Mouse (Mus musculus): ENCODE measurements at regions not wholly inside any gene's neighbourhood (a gene's known extent, or its start where the extent isn't known, plus 50 kb on each side); places are given as distances from the start of the nearest gene placed in this dataset.

DNA sequence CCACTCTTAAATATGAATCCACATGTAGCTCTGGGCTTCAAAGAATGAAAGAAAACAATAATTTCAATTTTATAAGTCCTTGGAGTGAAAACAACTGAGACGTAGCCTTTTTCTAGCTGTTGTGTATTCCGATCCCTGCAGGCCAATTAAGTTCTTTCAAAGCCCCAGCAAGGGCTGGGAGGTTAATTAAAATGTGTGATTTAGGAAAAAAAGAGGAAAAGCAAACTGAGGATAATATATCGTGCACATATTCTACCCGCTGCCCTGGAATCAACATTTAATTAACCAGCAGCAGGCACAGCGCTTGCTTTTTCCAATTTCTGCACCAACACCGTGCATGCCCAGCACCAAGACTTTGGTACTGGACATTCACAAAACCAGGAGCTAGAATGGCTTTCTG is 167.0 kb downstream of the Nectin3 start:
- DNase-seq: no peak
- intact Hi-C loops (cut with DNase I): no loop called here

GRCm38 (mm10) chr16:46299079-46299721 is 144.3 kb upstream of the Gm4737 start:
- intact Hi-C loops (cut with DNase I): no loop called here
- DNase-seq: no peak

DNA sequence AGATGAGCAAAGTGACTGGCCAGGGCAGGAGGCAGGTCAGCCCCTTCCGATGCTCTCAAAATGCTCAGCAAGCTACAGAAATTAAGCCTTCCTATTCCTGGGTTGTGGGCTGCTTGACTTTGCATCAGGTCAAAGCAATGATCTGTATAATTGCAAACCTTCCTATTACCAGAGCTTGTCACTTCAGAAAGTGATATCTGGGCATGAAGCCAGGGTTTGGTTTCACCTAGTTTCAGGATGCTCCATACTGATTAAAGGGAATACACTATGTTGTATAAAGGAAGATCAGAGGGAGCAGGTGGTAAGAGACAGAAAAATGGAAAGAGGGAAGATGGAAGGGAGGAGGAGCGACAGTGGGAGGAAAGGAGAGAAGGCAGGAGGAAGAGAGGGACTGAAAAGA is 142.3 kb upstream of the Gm4737 start:
- peak; percentile 7 for DNase-seq
- intact Hi-C loops (cut with DNase I): no loop called here

- intact Hi-C loops (cut with DNase I): no loop called here
- DNase-seq: no peak
These were observed 141.5 kb upstream of the Gm4737 start for GRCm38 (mm10) chr16:46296412-46296811.

DNA sequence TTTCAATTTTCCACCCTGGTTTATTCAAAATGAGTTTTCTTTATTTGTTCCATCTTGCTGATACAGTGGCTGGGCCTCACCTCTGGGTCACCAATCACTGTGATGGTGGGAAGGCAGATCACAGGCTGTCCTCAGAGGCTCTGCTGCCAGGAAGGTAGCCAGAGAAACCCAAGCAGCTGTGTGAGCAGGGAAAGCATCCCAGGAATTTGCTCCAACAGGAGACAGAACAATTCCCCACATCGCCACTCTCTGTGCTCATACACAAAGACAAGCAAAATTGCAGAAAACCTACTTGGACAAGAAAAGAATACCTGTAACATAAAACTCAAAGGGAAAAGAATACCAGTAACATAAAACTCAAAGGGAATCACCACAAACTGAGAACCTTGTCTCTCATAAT is 139.0 kb upstream of the Gm4737 start:
- no peak for DNase-seq
- intact Hi-C loops (cut with DNase I): no loop called here

DNA sequence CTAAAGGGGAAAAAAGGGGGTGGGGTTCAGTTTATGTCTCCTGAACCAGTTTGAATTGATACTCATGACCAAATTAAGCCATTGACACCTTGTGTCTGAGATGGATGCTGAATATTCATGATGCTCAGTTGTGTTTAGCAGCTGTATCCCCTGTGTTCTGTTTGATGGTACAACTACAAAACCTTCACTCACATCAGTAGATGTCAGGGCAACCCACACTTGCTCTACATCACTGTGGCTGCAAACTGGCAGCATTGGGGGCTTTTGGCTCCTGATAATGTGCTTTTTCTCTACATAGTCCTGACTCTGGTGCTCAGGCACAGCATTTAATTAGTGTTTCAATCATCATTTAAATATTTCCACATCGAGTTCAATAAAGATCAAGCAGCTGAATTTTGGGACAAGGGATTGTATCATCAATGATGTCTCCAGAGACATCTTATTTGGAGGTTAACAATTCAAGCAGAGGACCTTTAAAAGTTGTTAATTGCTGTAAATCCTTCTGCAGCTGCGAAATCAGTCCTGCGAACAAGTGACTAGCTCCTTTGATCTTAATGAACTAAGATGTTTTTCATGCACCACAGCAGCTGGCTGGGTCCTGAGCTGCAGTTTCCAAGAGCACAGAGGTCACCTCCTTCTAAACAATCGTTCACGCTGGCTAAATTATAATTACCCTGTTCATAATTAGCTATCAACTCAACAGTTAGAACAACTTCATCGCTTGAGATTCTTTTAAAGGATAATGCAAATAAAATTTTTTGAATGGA is 136.4 kb upstream of the Gm4737 start:
- intact Hi-C loops (cut with DNase I): no loop called here
- peak; percentile 6 for DNase-seq

DNA sequence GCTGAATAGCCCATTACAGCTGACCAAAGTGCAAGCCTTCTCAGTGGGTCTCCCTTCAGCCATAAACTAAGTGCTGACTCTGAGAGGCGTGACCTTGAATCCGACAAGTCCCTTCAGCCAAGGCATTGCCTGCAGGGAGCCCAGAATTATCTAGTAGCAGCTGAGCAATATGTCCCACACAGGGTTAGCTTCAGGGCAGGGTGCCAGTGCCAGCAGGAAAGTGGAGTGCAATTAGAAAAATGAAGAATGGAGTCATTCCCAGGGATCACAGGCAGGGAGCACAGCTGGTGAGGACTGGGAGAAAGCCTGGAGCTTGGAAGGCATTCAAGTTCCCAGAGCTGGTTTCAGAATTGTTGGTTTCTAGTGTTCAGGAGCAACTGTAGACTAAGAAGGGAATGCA is 135.3 kb upstream of the Gm4737 start:
- peak; percentile 96 for DNase-seq

DNA sequence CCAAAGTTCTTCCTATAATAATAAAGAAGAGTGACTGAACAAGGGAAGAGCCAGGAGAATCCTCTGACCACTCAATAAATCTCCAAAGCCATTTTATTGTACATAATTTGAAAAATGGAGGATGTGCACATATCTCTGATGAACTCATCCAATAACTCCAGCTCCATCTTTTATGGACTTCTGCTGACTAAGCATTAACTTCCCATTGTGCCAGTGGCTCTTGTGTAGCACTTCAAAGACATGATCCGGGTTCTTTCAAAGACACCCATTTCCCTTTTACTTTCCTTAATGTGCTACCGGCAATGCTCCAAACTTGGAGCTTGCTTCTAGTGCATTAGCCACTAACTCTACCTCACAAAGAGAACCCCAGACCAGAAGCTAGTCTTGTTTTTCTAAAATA is 112.7 kb upstream of the Gm4737 start:
- intact Hi-C loops (cut with DNase I): no loop called here

More for the DNA sequence above, 135.3 kb upstream of the Gm4737 start:
- intact Hi-C loops (cut with DNase I): no loop called here

GRCm38 (mm10) chr16:46251639-46252038 is 96.8 kb upstream of the Gm4737 start:
- no peak for DNase-seq
- intact Hi-C loops (cut with DNase I): loop anchor here (2.0 kb wide), 1 partner anchor 43 kb away; no protein-coding TSS in a partner anchor

More for the DNA sequence above, 112.7 kb upstream of the Gm4737 start:
- DNase-seq: no peak

- intact Hi-C loops (cut with DNase I): no loop called here
- no peak for DNase-seq
These were observed 96.1 kb upstream of the Gm4737 start for GRCm38 (mm10) chr16:46250943-46251342.

DNA sequence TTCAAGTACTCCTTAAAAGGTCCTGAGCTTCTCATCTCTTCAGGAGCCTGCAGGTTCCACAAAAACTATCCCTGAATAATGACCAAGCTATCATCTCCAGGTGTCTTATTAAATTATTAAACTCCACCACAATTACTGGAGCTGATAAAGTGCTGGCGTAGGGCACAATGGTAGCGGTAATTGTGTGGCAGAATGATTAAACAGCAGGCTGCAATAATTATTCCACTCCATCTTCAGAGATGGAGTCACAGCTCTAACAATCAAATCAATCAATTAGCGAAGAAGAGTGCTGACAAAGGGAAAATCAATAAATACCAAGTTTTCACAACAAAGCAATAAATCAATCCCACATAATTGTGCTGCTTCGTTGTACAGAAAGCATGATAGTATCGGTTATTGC is 90.7 kb upstream of the Gm4737 start:
- intact Hi-C loops (cut with DNase I): no loop called here
- no peak for DNase-seq

DNA sequence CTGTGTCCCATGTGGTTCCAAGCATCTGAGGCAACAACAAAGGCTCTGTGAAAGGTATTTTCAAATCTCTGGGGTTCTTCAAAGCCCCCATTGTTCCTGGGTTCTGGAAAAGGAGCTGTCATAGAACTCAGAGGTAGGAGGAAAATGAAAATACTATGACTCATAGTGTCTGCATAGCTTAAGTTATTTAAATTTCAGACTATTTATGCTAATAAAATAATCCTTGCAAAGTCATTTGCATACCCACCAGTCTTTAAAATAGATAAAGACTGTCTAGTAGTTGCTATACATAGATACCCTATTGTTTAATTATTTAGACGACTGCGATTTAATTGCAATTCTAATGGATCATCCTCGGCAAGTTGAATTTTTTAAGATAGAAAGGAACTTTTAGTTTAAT is 73.9 kb upstream of the Gm4737 start:
- intact Hi-C loops (cut with DNase I): no loop called here
- DNase-seq: no peak

- intact Hi-C loops (cut with DNase I): no loop called here
- DNase-seq: no peak
These were observed 68.3 kb upstream of the Gm4737 start for GRCm38 (mm10) chr16:46223084-46223600.

DNA sequence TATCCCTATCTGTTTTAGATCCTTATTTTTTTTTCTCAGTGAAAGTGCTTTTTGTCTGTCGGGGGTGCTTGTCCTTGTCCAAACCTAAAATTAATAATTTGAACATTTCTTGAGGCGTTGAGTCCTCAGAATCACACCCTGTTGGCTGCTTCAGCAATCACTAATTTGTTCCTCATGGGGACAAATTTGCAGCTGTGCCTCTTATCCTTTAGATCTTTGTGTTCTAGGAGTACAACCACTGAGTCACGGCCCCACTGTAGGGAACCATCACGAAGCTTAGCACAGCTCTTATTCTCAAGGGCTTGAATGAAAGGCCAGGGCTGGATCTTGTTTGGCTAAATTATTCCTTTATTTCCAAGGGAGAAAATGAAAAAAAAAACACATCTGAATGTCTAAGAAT is 57.6 kb upstream of the Gm4737 start:
- intact Hi-C loops (cut with DNase I): no loop called here
- no peak for DNase-seq

- intact Hi-C loops (cut with DNase I): no loop called here
- DNase-seq: peak; percentile 4
These were observed 57.0 kb upstream of the Gm4737 start for GRCm38 (mm10) chr16:46211914-46212313.

DNA sequence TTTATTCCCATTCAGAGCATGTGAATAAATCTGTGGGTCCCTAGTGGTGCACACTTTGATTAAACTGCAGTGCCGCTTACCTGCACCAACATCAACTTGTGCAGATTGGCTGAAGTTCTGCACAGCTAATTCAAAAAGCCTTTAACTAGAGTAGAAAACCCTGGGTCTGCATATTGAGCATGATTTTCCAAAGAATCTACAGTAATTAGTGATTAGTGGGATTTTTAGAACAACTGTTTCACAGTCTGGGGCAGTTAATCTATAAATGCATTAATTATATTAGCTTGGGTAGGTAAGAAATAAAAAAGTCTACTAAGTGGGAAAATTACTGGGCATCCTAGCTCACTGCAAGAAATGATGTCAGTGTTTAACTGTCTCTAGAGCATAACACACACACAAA is 50.2 kb upstream of the Gm4737 start:
- intact Hi-C loops (cut with DNase I): no loop called here
- no peak for DNase-seq
